Mouse (Mus musculus): ENCODE measurements around the gene Cenpq. TPM values are rescaled to one million over a fixed set of nuclear protein-coding genes. Genes with fewer than 3 reads are reported as not detected.

The Cenpq gene
- polyA plus RNA-seq, 1 experiment from 2014 or later = 22.6 TPM

- Histone ChIP-seq H3K27ac (ENCODE audit: low read depth) (no peak overlapping the region), H3K9me3 (ENCODE audit: control insufficient read depth, low read length) (no peaks in the 10 kb centered on the region), H3K4me1 (replicated peaks; ENCODE audit: control insufficient read depth, insufficient read depth, low read length) (no peaks in the 10 kb centered on the region), H3K4me3 (ENCODE audit: low read depth, low read length) (no peak overlapping the region), H3K9ac (ENCODE audit: low read length) (no peak overlapping the region), H3K36me3 (ENCODE audit: control insufficient read depth, insufficient read depth, low read length) (no peaks in the 10 kb centered on the region), H3K27me3 (replicated peaks; ENCODE audit: control insufficient read depth, insufficient read depth, low read length) (no peaks in the 10 kb centered on the region), H3K4me2 (ENCODE audit: low read length) (no peak overlapping the region)
- DNase-seq (ENCODE audit: low spot score) = no peak
- 74% methylated on average over 4 of the region's 4 CpGs for WGBS
- no peak for ATAC-seq (replicated peaks; ENCODE audit: low FRiP score, low TSS enrichment, low read depth)
Observed at GRCm38 (mm10) chr17:40903345-40903744, 31.5 kb downstream of the Cenpq start.

DNA sequence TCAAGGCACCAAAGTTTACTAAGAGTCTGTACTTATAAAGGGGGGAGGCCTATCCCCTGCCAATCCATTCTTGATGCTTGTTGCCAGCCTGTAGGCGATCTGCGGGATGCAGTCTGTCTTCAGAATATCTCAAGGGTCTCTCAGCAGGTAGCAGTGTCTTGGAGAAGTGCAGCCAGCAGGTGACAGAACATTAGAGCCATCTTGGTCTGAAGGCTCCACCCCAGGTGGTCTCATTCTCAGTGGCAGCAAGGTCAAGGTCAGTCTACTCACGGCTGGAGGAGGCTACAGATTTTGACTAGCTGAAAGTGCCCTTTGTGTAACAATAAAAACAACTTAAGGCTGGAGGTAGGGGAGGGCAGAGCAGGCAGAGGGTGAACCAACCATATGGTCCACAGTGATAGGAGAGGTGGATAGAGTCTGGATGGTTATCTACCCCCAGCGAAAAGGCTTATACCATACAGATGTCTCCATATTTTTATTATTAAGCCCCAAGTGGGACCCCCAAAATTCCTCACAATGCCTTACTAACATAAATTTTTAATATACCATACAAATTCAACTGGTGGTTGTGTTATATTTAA lies 35.0 kb downstream of the Cenpq start:
- no peak for ATAC-seq (replicated peaks; ENCODE audit: low FRiP score, low TSS enrichment, low read depth)
- no peaks in the 10 kb centered on the region for H3K4me1 ChIP-seq (replicated peaks; ENCODE audit: control insufficient read depth, insufficient read depth, low read length)
- no peaks in the 10 kb centered on the region for H3K36me3 ChIP-seq (ENCODE audit: control insufficient read depth, insufficient read depth, low read length)
- no peak for DNase-seq (ENCODE audit: low spot score)
- H3K4me2 ChIP-seq (ENCODE audit: low read length) = no peak overlapping the region
- no peaks in the 10 kb centered on the region for H3K27me3 ChIP-seq (replicated peaks; ENCODE audit: control insufficient read depth, insufficient read depth, low read length)
- H3K9me3 ChIP-seq (ENCODE audit: control insufficient read depth, low read length) = no peaks in the 10 kb centered on the region
- 58% methylated on average over 4 of the region's 4 CpGs for WGBS
- H3K27ac ChIP-seq (ENCODE audit: low read depth) = no peak overlapping the region
- H3K9ac ChIP-seq (ENCODE audit: low read length) = no peak overlapping the region
- no peak overlapping the region for H3K4me3 ChIP-seq (ENCODE audit: low read depth, low read length)

GRCm38 (mm10) chr17:40896863-40897262 lies 38.0 kb downstream of the Cenpq start:
- Histone ChIP-seq H3K4me2 (ENCODE audit: low read length) (no peak overlapping the region), H3K9ac (ENCODE audit: low read length) (no peak overlapping the region), H3K4me1 (replicated peaks; ENCODE audit: control insufficient read depth, insufficient read depth, low read length) (no peaks in the 10 kb centered on the region), H3K36me3 (ENCODE audit: control insufficient read depth, insufficient read depth, low read length) (no peaks in the 10 kb centered on the region), H3K27ac (ENCODE audit: low read depth) (no peak overlapping the region), H3K27me3 (replicated peaks; ENCODE audit: control insufficient read depth, insufficient read depth, low read length) (no peaks in the 10 kb centered on the region), H3K4me3 (ENCODE audit: low read depth, low read length) (no peak overlapping the region), H3K9me3 (ENCODE audit: control insufficient read depth, low read length) (no peaks in the 10 kb centered on the region)
- no peak for ATAC-seq (replicated peaks; ENCODE audit: low FRiP score, low TSS enrichment, low read depth)
- DNase-seq (ENCODE audit: low spot score) = no peak
- WGBS = 69% methylated on average over 1 of the region's 1 CpGs

GRCm38 (mm10) chr17:40887849-40888536 lies 46.9 kb downstream of the Cenpq start:
- no peak overlapping the region for H3K9ac ChIP-seq (ENCODE audit: low read length)
- no peaks in the 10 kb centered on the region for H3K27me3 ChIP-seq (replicated peaks; ENCODE audit: control insufficient read depth, insufficient read depth, low read length)
- WGBS = 77% methylated on average over 4 of the region's 4 CpGs
- no peak overlapping the region for H3K27ac ChIP-seq (ENCODE audit: low read depth)
- H3K9me3 ChIP-seq (ENCODE audit: control insufficient read depth, low read length) = no peaks in the 10 kb centered on the region
- no peak overlapping the region for H3K4me2 ChIP-seq (ENCODE audit: low read length)
- H3K4me3 ChIP-seq (ENCODE audit: low read depth, low read length) = no peak overlapping the region
- H3K36me3 ChIP-seq (ENCODE audit: control insufficient read depth, insufficient read depth, low read length) = no peaks in the 10 kb centered on the region
- DNase-seq (ENCODE audit: low spot score) (no peak), ATAC-seq (replicated peaks; ENCODE audit: low FRiP score, low TSS enrichment, low read depth) (no peak)
- H3K4me1 ChIP-seq (replicated peaks; ENCODE audit: control insufficient read depth, insufficient read depth, low read length) = no peaks in the 10 kb centered on the region

DNA sequence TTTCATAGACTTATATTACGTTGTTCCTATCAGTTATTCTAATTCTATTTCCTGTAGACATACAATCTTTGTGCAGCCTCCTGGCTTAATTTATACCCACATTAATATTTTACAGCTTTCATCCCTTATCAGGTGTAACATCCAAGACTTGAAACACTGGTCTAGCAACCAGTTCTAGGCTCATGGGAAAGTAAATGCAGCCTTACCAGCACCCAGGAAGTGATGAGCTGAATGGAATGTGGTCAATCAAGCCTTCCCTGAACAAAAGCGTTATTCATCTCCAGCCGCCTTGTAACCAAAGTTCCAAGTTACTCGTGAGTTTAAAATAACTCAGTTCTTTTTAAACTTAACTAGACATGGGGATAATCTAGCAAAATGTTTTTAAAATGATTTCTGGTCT lies 49.7 kb downstream of the Cenpq start:
- Histone ChIP-seq H3K4me3 (ENCODE audit: low read depth, low read length) (no peak overlapping the region), H3K36me3 (ENCODE audit: control insufficient read depth, insufficient read depth, low read length) (no peaks in the 10 kb centered on the region), H3K27me3 (replicated peaks; ENCODE audit: control insufficient read depth, insufficient read depth, low read length) (no peaks in the 10 kb centered on the region), H3K9ac (ENCODE audit: low read length) (no peak overlapping the region), H3K4me1 (replicated peaks; ENCODE audit: control insufficient read depth, insufficient read depth, low read length) (no peaks in the 10 kb centered on the region), H3K9me3 (ENCODE audit: control insufficient read depth, low read length) (no peaks in the 10 kb centered on the region), H3K4me2 (ENCODE audit: low read length) (no peak overlapping the region), H3K27ac (ENCODE audit: low read depth) (no peak overlapping the region)
- WGBS = 70% methylated on average over 4 of the region's 4 CpGs
- ATAC-seq (replicated peaks; ENCODE audit: low FRiP score, low TSS enrichment, low read depth) (no peak), DNase-seq (ENCODE audit: low spot score) (no peak)

- Histone ChIP-seq H3K4me3 (ENCODE audit: low read depth, low read length) (no peak overlapping the region), H3K4me2 (ENCODE audit: low read length) (no peak overlapping the region), H3K27ac (ENCODE audit: low read depth) (no peak overlapping the region), H3K36me3 (ENCODE audit: control insufficient read depth, insufficient read depth, low read length) (no peaks in the 10 kb centered on the region), H3K9me3 (ENCODE audit: control insufficient read depth, low read length) (no peaks in the 10 kb centered on the region), H3K27me3 (replicated peaks; ENCODE audit: control insufficient read depth, insufficient read depth, low read length) (no peaks in the 10 kb centered on the region), H3K4me1 (replicated peaks; ENCODE audit: control insufficient read depth, insufficient read depth, low read length) (no peaks in the 10 kb centered on the region), H3K9ac (ENCODE audit: low read length) (no peak overlapping the region)
- ATAC-seq (replicated peaks; ENCODE audit: low FRiP score, low TSS enrichment, low read depth) = no peak
- WGBS = 82% methylated on average over 6 of the region's 6 CpGs
- no peak for DNase-seq (ENCODE audit: low spot score)
Observed at GRCm38 (mm10) chr17:40882172-40882571, 52.7 kb downstream of the Cenpq start.

- peak; percentile 75 for DNase-seq (ENCODE audit: low spot score)
- Histone ChIP-seq H3K27me3 (replicated peaks; ENCODE audit: control insufficient read depth, insufficient read depth, low read length) (no peaks in the 10 kb centered on the region), H3K4me2 (ENCODE audit: low read length) (peak within 1 kb of the TSS; percentile 88), H3K27ac (ENCODE audit: low read depth) (peak within 1 kb of the TSS; percentile 39; the same call in 1 of the 2 replicates), H3K36me3 (ENCODE audit: control insufficient read depth, insufficient read depth, low read length) (no peaks in the 10 kb centered on the region), H3K9ac (ENCODE audit: low read length) (peak within 1 kb of the TSS; percentile 52), H3K4me3 (ENCODE audit: low read depth, low read length) (peak within 1 kb of the TSS; percentile 69), H3K9me3 (ENCODE audit: control insufficient read depth, low read length) (no peaks in the 10 kb centered on the region), H3K4me1 (replicated peaks; ENCODE audit: control insufficient read depth, insufficient read depth, low read length) (no peaks in the 10 kb centered on the region)
- WGBS = under 1% methylated on average over 40 of the region's 40 CpGs
- peak; percentile 88 for ATAC-seq (replicated peaks; ENCODE audit: low FRiP score, low TSS enrichment, low read depth)
Observed at GRCm38 (mm10) chr17:40879924-40880691, 54.7 kb downstream of the Cenpq start, which contains the start of gene 9130008F23Rik. Gene 9130008F23Rik, minus strand, starts transcription at chr17:40880559.

GRCm38 (mm10) chr17:40879528-40879923 lies 55.3 kb downstream of the Cenpq start:
- peak overlapping the region; percentile 69 for H3K4me3 ChIP-seq (ENCODE audit: low read depth, low read length)
- H3K4me2 ChIP-seq (ENCODE audit: low read length) = peak overlapping the region; percentile 88
- no peak for ATAC-seq (replicated peaks; ENCODE audit: low FRiP score, low TSS enrichment, low read depth)
- 13% methylated on average over 6 of the region's 6 CpGs for WGBS
- H3K27me3 ChIP-seq (replicated peaks; ENCODE audit: control insufficient read depth, insufficient read depth, low read length) = no peaks in the 10 kb centered on the region
- H3K9me3 ChIP-seq (ENCODE audit: control insufficient read depth, low read length) = no peaks in the 10 kb centered on the region
- no peaks in the 10 kb centered on the region for H3K36me3 ChIP-seq (ENCODE audit: control insufficient read depth, insufficient read depth, low read length)
- H3K4me1 ChIP-seq (replicated peaks; ENCODE audit: control insufficient read depth, insufficient read depth, low read length) = no peaks in the 10 kb centered on the region
- H3K9ac ChIP-seq (ENCODE audit: low read length) = peak overlapping the region; percentile 52
- no peak overlapping the region for H3K27ac ChIP-seq (ENCODE audit: low read depth)
- DNase-seq (ENCODE audit: low spot score) = no peak

Measured in intestine, embryonic 14.5 days (tissue).